In the genomic region with DNA sequence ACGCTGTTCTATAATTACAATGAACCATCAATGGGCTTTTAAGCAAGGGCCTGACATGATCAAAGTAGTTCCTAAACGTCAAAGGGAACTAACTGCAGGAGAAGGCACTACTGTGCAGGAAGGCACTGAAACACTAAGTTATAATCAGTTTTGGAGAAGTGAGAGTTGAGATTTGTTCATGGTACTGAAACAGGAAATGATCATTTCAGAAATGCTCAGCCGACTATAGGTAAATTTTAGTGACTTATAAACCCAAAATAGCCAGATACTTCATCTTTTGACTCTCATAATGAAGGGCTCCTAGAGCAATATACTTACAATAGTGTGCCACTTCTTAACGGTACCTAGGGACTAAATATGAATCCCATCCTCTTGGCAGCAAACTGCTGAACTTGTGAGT, we compare ENCODE assay signal across 38 mouse cellular contexts. TPM values are rescaled to one million over a fixed set of nuclear protein-coding genes. Genes with fewer than 3 reads are reported as not detected.
A peak's percentile ranks its signal among the peaks of the same experiment; 100 is the strongest.
DNase-seq lines count a peak whose midpoint lies in the region; ATAC-seq and TF ChIP-seq lines count a peak whose summit lies in the region.
"Had no signal": no experiment of that assay in that cellular context is flagged by ENCODE, and none has a peak within 500 bp of the region (broad histone marks: within the 10 kb centered on the region; RNA-seq: fewer than 3 reads in every experiment).

No protein-coding gene starts in this region.

- peaks cover 13% of the 10 kb centered on the region; the same call in 1 of the 2 replicates for H3K4me1 ChIP-seq in spleen, adult 2 months (ENCODE audit: control insufficient read depth, insufficient read depth, insufficient read length)
- peaks cover 18% of the 10 kb centered on the region for H3K4me1 ChIP-seq in bone marrow macrophage, adult 2 months (ENCODE audit: control insufficient read depth, insufficient read depth, low read length)
- H3K4me1 ChIP-seq in hindbrain, postnatal 0 days (ENCODE audit: insufficient read depth, low read length): peaks cover 10% of the 10 kb centered on the region; the same call in 1 of the 2 replicates
- H3K4me1 ChIP-seq in midbrain, embryonic 13.5 days (replicated peaks): peaks cover 31% of the 10 kb centered on the region

- no peak overlapping the region for H3K4me2 ChIP-seq in hindbrain, postnatal 0 days (ENCODE audit: low read depth, low read length)
- H3K4me2 ChIP-seq in midbrain, embryonic 13.5 days (replicated peaks): no peak overlapping the region
- H3K4me2 ChIP-seq: heart, embryonic 11.5 days; hindbrain, embryonic 13.5 days; limb, embryonic 13.5 days; liver, embryonic 13.5 days; midbrain, embryonic 15.5 days; neural tube, embryonic 12.5 days had no signal

- DNase-seq in spleen, adult 2 months (ENCODE audit: low read depth in 1 of 2, low spot score in 2 of 2): peak; percentile 18 to 57
- no peak for DNase-seq in spleen, adult 18-20 months
- peak; percentile 88 for DNase-seq in splenic B cell, adult 2 months (ENCODE audit: low read depth, low spot score)
- DNase-seq in hindbrain, postnatal 0 days (ENCODE audit: low spot score): no peak
- DNase-seq: adrenal gland, adult 2 months; cerebellum, adult 8-10 months; cerebellum, postnatal 25 days; gastrocnemius, postnatal 25 days; heart, postnatal 4 days; kidney, postnatal 14 days; liver, embryonic 13.5 days; lung, adult 18-20 months; lung, postnatal 14 days; right cerebral cortex, postnatal 4 days; thymus, adult 2 months; thymus, postnatal 4 days had no signal

- 29% methylated on average over 4 of the region's 4 CpGs for WGBS in spleen, adult 2 months
- 52% methylated on average over 4 of the region's 4 CpGs for WGBS in hindbrain, postnatal 0 days
- WGBS in midbrain, embryonic 13.5 days: 62% methylated on average over 4 of the region's 4 CpGs

- H3K36me3 ChIP-seq in spleen, adult 2 months (ENCODE audit: control insufficient read depth, insufficient read depth, low read length): peaks cover 10% of the 10 kb centered on the region
- H3K36me3 ChIP-seq in splenic B cell, adult 2 months (ENCODE audit: control insufficient read depth, insufficient read depth, low read length, poor library complexity, severe bottlenecking): peaks cover 4% of the 10 kb centered on the region; the same call in 1 of the 2 replicates
- peaks cover 6% of the 10 kb centered on the region; the same call in 1 of the 2 replicates for H3K36me3 ChIP-seq in hindbrain, postnatal 0 days (ENCODE audit: insufficient read depth, low read length)
- H3K36me3 ChIP-seq in midbrain, embryonic 13.5 days: peaks cover 36% of the 10 kb centered on the region

- H3K27me3 ChIP-seq in spleen, adult 2 months (ENCODE audit: control insufficient read depth, insufficient read depth, low read length): no peaks in the 10 kb centered on the region
- no peaks in the 10 kb centered on the region for H3K27me3 ChIP-seq in splenic B cell, adult 2 months (ENCODE audit: control insufficient read depth, insufficient read depth, low read length, poor library complexity, severe bottlenecking)
- H3K27me3 ChIP-seq in hindbrain, postnatal 0 days (ENCODE audit: insufficient read depth, low read length): no peaks in the 10 kb centered on the region
- no peaks in the 10 kb centered on the region for H3K27me3 ChIP-seq in midbrain, embryonic 13.5 days
- H3K27me3 ChIP-seq: hindbrain, embryonic 13.5 days; limb, embryonic 13.5 days; liver, embryonic 13.5 days; midbrain, embryonic 15.5 days; neural tube, embryonic 12.5 days; Patski had no signal

- ATAC-seq in megakaryocyte, adult 5-6 weeks (ENCODE audit: poor library complexity, severe bottlenecking): peak; percentile 43
- no peak for ATAC-seq in hindbrain, postnatal 0 days
- no peak for ATAC-seq in midbrain, embryonic 13.5 days
- ATAC-seq: forebrain, embryonic 14.5 days; intestine, postnatal 0 days; midbrain, embryonic 15.5 days; Patski had no signal

- TF ChIP-seq CTCF in spleen, adult 2 months (IDR thresholded peaks at IDR 0.05; ENCODE audit: extremely low read depth, insufficient read depth, insufficient read length, insufficient replicate concordance): no peak
- no peak for TF ChIP-seq CTCF in bone marrow macrophage, adult 2 months (IDR thresholded peaks at IDR 0.05; ENCODE audit: low read depth, low read length)
- TF ChIP-seq CTCF in hindbrain, postnatal 0 days (IDR thresholded peaks at IDR 0.05; ENCODE audit: low read depth): no peak

- H3K4me3 ChIP-seq in spleen, adult 2 months (ENCODE audit: extremely low read depth, insufficient read depth, insufficient read length): no peak overlapping the region
- no peak overlapping the region for H3K4me3 ChIP-seq in bone marrow macrophage, adult 2 months (ENCODE audit: insufficient read depth, low read length)
- H3K4me3 ChIP-seq in hindbrain, postnatal 0 days (ENCODE audit: low read length): no peak overlapping the region
- H3K4me3 ChIP-seq in midbrain, embryonic 13.5 days (replicated peaks): no peak overlapping the region
- H3K4me3 ChIP-seq: hindbrain, embryonic 13.5 days; left cerebral cortex, adult 2 months; limb, embryonic 13.5 days; liver, embryonic 13.5 days; midbrain, embryonic 15.5 days; myocyte; neural tube, embryonic 12.5 days had no signal

- TF ChIP-seq POLR2A in spleen, adult 2 months (IDR thresholded peaks at IDR 0.05; ENCODE audit: low read depth, low read length): no peak
- TF ChIP-seq POLR2A in bone marrow macrophage, adult 2 months (IDR thresholded peaks at IDR 0.05; ENCODE audit: borderline replicate concordance, low read depth, low read length): no peak

- peak overlapping the region; percentile 80 for H3K27ac ChIP-seq in spleen, adult 2 months (ENCODE audit: insufficient read depth, low read length)
- H3K27ac ChIP-seq in bone marrow macrophage, adult 2 months (ENCODE audit: insufficient read depth, low read depth, low read length): peak overlapping the region; percentile 40
- H3K27ac ChIP-seq in hindbrain, postnatal 0 days: no peak overlapping the region
- H3K27ac ChIP-seq in midbrain, embryonic 13.5 days: no peak overlapping the region
- H3K27ac ChIP-seq: hindbrain, embryonic 13.5 days; left cerebral cortex, adult 2 months; limb, embryonic 13.5 days; liver, embryonic 13.5 days; midbrain, embryonic 15.5 days; neural tube, embryonic 12.5 days had no signal

- no peaks in the 10 kb centered on the region for H3K9me3 ChIP-seq in hindbrain, postnatal 0 days (ENCODE audit: low read length)
- no peaks in the 10 kb centered on the region for H3K9me3 ChIP-seq in midbrain, embryonic 13.5 days
- H3K9me3 ChIP-seq: hindbrain, embryonic 13.5 days; limb, embryonic 13.5 days; liver, embryonic 13.5 days; midbrain, embryonic 15.5 days; neural tube, embryonic 12.5 days had no signal

- no peak overlapping the region for H3K9ac ChIP-seq in hindbrain, postnatal 0 days (replicated peaks; ENCODE audit: low read length)
- H3K9ac ChIP-seq in midbrain, embryonic 13.5 days (replicated peaks): no peak overlapping the region
- H3K9ac ChIP-seq: hindbrain, embryonic 13.5 days; limb, embryonic 13.5 days; liver, embryonic 13.5 days; midbrain, embryonic 15.5 days; neural tube, embryonic 12.5 days had no signal

RNA-seq across cellular contexts. Expression of a gene that starts 4.6 kb away (rescaled TPM):
- 23.0 and 32.8 TPM in 2 replicates for polyA plus RNA-seq in spleen, adult 2 months (2012; rRNA removed)
- polyA plus RNA-seq in bone marrow macrophage, adult 2 months (2012; ENCODE audit: insufficient read depth, insufficient read length, missing spikeins): 49.6 and 50.7 TPM in 2 replicates
- 42.4 and 49.4 TPM in 2 replicates for total RNA-seq in megakaryocyte, adult 5-6 weeks (2015)
- 13.0 and 19.1 TPM in 2 replicates for total RNA-seq in megakaryocyte, adult 5-6 weeks (2017)
- total RNA-seq in hindbrain, postnatal 0 days (2014; rRNA removed): 31.3 and 31.5 TPM in 2 replicates
- polyA plus RNA-seq in hindbrain, postnatal 0 days (2015; fragmentation: Nextera tagmentation; extraction: Ambion mirVana): 135 and 143 TPM in 2 replicates
- polyA plus RNA-seq in midbrain, embryonic 13.5 days (2015; fragmentation: Nextera tagmentation; extraction: Ambion mirVana): 104 and 116 TPM in 2 replicates

RNA-seq across cellular contexts. Expression of a gene that starts 21.9 kb away (rescaled TPM):
- polyA plus RNA-seq in spleen, adult 2 months (2012; rRNA removed): not detected in 2 replicates
- not detected in 2 replicates for polyA plus RNA-seq in bone marrow macrophage, adult 2 months (2012; ENCODE audit: insufficient read depth, insufficient read length, missing spikeins)
- not detected in 2 replicates for total RNA-seq in megakaryocyte, adult 5-6 weeks (2015)
- not detected in 2 replicates for total RNA-seq in megakaryocyte, adult 5-6 weeks (2017)
- not detected in 2 replicates for total RNA-seq in hindbrain, postnatal 0 days (2014; rRNA removed)
- not detected in 2 replicates for polyA plus RNA-seq in hindbrain, postnatal 0 days (2015; fragmentation: Nextera tagmentation; extraction: Ambion mirVana)
- not detected in 2 replicates for polyA plus RNA-seq in midbrain, embryonic 13.5 days (2015; fragmentation: Nextera tagmentation; extraction: Ambion mirVana)
- total RNA-seq: adrenal gland, adult 2 months; adrenal gland, postnatal 4 days; gastrocnemius, adult 18-20 months; gastrocnemius, postnatal 25 days; heart, adult 18-20 months; heart, postnatal 4 days; layer of hippocampus, adult 18-20 months; layer of hippocampus, postnatal 14 days; left cerebral cortex, adult 2 months; left cerebral cortex, postnatal 36 days; MEL had no signal
- polyA plus RNA-seq: adrenal gland, adult 2 months; embryonic facial prominence, embryonic 11.5 days; forebrain, embryonic 14.5 days; heart, embryonic 11.5 days; heart, embryonic 16.5 days; hindbrain, embryonic 13.5 days; intestine, postnatal 0 days; liver, embryonic 13.5 days; midbrain, embryonic 15.5 days; myocyte; neural tube, embryonic 12.5 days; Patski had no signal

RNA-seq across cellular contexts. Expression of a gene that starts 31.8 kb away (rescaled TPM):
- 8.8 and 14.3 TPM in 2 replicates for polyA plus RNA-seq in spleen, adult 2 months (2012; rRNA removed)
- 7.3 and 8.8 TPM in 2 replicates for polyA plus RNA-seq in bone marrow macrophage, adult 2 months (2012; ENCODE audit: insufficient read depth, insufficient read length, missing spikeins)
- 11.8 and 13.7 TPM in 2 replicates for total RNA-seq in megakaryocyte, adult 5-6 weeks (2015)
- total RNA-seq in megakaryocyte, adult 5-6 weeks (2017): 17.6 and 17.8 TPM in 2 replicates
- 3.6 and 15.2 TPM in 2 replicates for total RNA-seq in hindbrain, postnatal 0 days (2014; rRNA removed)
- 5.1 and 6.3 TPM in 2 replicates for polyA plus RNA-seq in hindbrain, postnatal 0 days (2015; fragmentation: Nextera tagmentation; extraction: Ambion mirVana)
- 11.5 and 12.0 TPM in 2 replicates for polyA plus RNA-seq in midbrain, embryonic 13.5 days (2015; fragmentation: Nextera tagmentation; extraction: Ambion mirVana)

Comparison
In these comparisons a context has a peak if more than half of its experiments do, and no peak if none do; other contexts are left out.
1. DNase-seq: peak in spleen, adult 2 months (2 of 2) and splenic B cell, adult 2 months (single experiment); none in spleen, adult 18-20 months (0 of 2) and hindbrain, postnatal 0 days (single experiment).
2. H3K27ac ChIP-seq: peak in spleen, adult 2 months (single experiment) and bone marrow macrophage, adult 2 months (single experiment); none in hindbrain, postnatal 0 days (single experiment) and midbrain, embryonic 13.5 days (single experiment).